ENCODE assay signal across 17 mouse cellular contexts in the genomic region with DNA sequence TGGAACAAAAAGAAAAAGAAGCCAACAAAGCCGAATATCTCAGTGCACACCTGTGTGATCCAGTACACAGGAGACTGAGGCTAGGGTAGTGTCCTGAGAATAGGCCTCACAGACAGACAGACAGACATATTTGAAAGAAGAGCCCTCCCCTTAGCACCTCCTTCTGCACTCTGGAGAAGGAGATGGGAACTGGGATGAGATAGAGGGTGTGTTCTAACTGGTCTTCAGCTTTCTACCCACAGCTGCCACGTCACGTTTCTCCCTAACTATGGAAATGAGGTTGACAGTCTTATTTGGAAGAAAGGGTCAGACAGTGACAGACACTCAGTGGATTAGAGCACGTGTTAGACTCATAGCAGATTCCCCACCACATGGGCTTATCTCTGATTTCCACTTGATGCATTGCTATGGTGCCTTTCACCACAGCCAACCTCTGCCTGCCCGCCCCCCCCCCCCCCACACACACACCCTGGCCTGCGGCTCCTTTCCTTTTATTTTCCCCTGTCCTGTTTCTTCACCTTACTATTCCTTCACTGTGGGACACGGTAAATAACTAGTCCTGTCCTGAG. TPM values are rescaled to one million over a fixed set of nuclear protein-coding genes. Genes with fewer than 3 reads are reported as not detected.
A peak's percentile ranks its signal among the peaks of the same experiment; 100 is the strongest.
DNase-seq lines count a peak whose midpoint lies in the region; ATAC-seq lines count a peak whose summit lies in the region.
"Had no signal": no experiment of that assay in that cellular context is flagged by ENCODE, and none has a peak within 500 bp of the region (broad histone marks: within the 10 kb centered on the region; RNA-seq: fewer than 3 reads in every experiment).

No protein-coding gene starts in this region.

- H3K9ac ChIP-seq in heart, embryonic 16.5 days (ENCODE audit: low read length), result no peak overlapping the region
- no peak overlapping the region for H3K9ac ChIP-seq in kidney, embryonic 15.5 days
- H3K9ac ChIP-seq: hindbrain, embryonic 15.5 days; neural tube, embryonic 15.5 days had no signal

- WGBS in heart, embryonic 16.5 days, result 42% methylated on average over 7 of the region's 7 CpGs
- WGBS in kidney, embryonic 15.5 days, result 63% methylated on average over 7 of the region's 7 CpGs

- no peaks in the 10 kb centered on the region for H3K27me3 ChIP-seq in heart, embryonic 16.5 days (ENCODE audit: control insufficient read depth, insufficient read depth, low read length)
- H3K27me3 ChIP-seq in kidney, embryonic 15.5 days, result no peaks in the 10 kb centered on the region
- H3K27me3 ChIP-seq: hindbrain, embryonic 15.5 days; neural tube, embryonic 15.5 days had no signal

- DNase-seq in cerebellum, postnatal 4 days (ENCODE audit: low spot score in 2 of 2), result no peak
- DNase-seq in heart, adult 9 months (ENCODE audit: low spot score in 2 of 2), result no peak
- DNase-seq in retina, postnatal 1 day, result peak; percentile 18
- no peak for DNase-seq in retina, embryonic 14.5 days (ENCODE audit: low spot score)
- DNase-seq: adrenal gland, postnatal 36 days; kidney, postnatal 10 days; lung, adult 18-20 months; lung, postnatal 4 days; thymus, postnatal 25 days had no signal

- 0 out of 2 replicates have a peak overlapping the region, but pooled peaks have one; percentile 43 for H3K27ac ChIP-seq in heart, embryonic 16.5 days (ENCODE audit: low read length)
- H3K27ac ChIP-seq in kidney, embryonic 15.5 days, result no peak overlapping the region
- H3K27ac ChIP-seq: hindbrain, embryonic 15.5 days; neural tube, embryonic 15.5 days; stomach, postnatal 0 days had no signal

- peaks cover 42% of the 10 kb centered on the region for H3K4me1 ChIP-seq in heart, embryonic 16.5 days (ENCODE audit: control insufficient read depth, insufficient read depth, low read length)
- peaks cover 28% of the 10 kb centered on the region for H3K4me1 ChIP-seq in kidney, embryonic 15.5 days

- H3K4me3 ChIP-seq in heart, embryonic 16.5 days (ENCODE audit: low read length), result no peak overlapping the region
- no peak overlapping the region for H3K4me3 ChIP-seq in kidney, embryonic 15.5 days (replicated peaks)
- H3K4me3 ChIP-seq: hindbrain, embryonic 15.5 days; neural tube, embryonic 15.5 days had no signal

- 0 out of 2 replicates have a peak, but pooled peaks have one; percentile 24 for ATAC-seq in cerebellum, adult (ENCODE audit: insufficient number of reproducible peaks, low FRiP score, low TSS enrichment)
- ATAC-seq in heart, embryonic 16.5 days (replicated peaks; ENCODE audit: extremely low read depth, insufficient read depth, low FRiP score), result 0 out of 2 replicates have a peak, but pooled peaks have one; percentile 15
- ATAC-seq in erythroblast, adult 5-6 weeks (replicated peaks; ENCODE audit: low FRiP score, poor library complexity, severe bottlenecking), result no peak
- ATAC-seq in kidney, embryonic 15.5 days (replicated peaks; ENCODE audit: low FRiP score), result no peak
- ATAC-seq: intestine, postnatal 0 days had no signal

- H3K36me3 ChIP-seq in heart, embryonic 16.5 days (ENCODE audit: control insufficient read depth, insufficient read depth), result peaks cover 12% of the 10 kb centered on the region
- peaks cover 64% of the 10 kb centered on the region for H3K36me3 ChIP-seq in kidney, embryonic 15.5 days
- H3K36me3 ChIP-seq: hindbrain, embryonic 15.5 days; neural tube, embryonic 15.5 days had no signal

- H3K4me2 ChIP-seq in heart, embryonic 16.5 days (ENCODE audit: low read depth, low read length), result no peak overlapping the region
- H3K4me2 ChIP-seq in kidney, embryonic 15.5 days, result no peak overlapping the region
- H3K4me2 ChIP-seq: hindbrain, embryonic 15.5 days; neural tube, embryonic 15.5 days had no signal

- H3K9me3 ChIP-seq in heart, embryonic 16.5 days (replicated peaks; ENCODE audit: control insufficient read depth, low read length), result no peaks in the 10 kb centered on the region
- no peaks in the 10 kb centered on the region for H3K9me3 ChIP-seq in kidney, embryonic 15.5 days (replicated peaks)
- H3K9me3 ChIP-seq: hindbrain, embryonic 15.5 days; neural tube, embryonic 15.5 days had no signal

RNA-seq across cellular contexts. Expression of a gene that starts 46.3 kb away (rescaled TPM):
- polyA plus RNA-seq in heart, embryonic 16.5 days (2015; fragmentation: Nextera tagmentation; extraction: Ambion mirVana), result 21.6 and 21.8 TPM in 2 replicates
- not detected in 2 replicates for total RNA-seq in erythroblast, adult 5-6 weeks (2015; ENCODE audit: low replicate concordance)
- total RNA-seq in erythroblast, adult 5-6 weeks (2017; ENCODE audit: low replicate concordance), result not detected in 2 replicates
- 38.0 and 40.0 TPM in 2 replicates for polyA plus RNA-seq in kidney, embryonic 15.5 days (2015; fragmentation: Nextera tagmentation; extraction: Ambion mirVana)

Comparison
In these comparisons a context has a peak if more than half of its experiments do, and no peak if none do; other contexts are left out.
1. ATAC-seq: peak in cerebellum, adult (single experiment) and heart, embryonic 16.5 days (single experiment); none in erythroblast, adult 5-6 weeks (single experiment) and kidney, embryonic 15.5 days (single experiment).